Mouse (Mus musculus) megakaryocyte-erythroid progenitor cell, adult 5-6 weeks (primary cell): ENCODE measurements around the gene Dnajb12. TPM values are rescaled to one million over a fixed set of nuclear protein-coding genes. Genes with fewer than 3 reads are reported as not detected.

Experiments used
- ATAC-seq: replicated peaks from 2 replicates; pipeline ENCODE4 v1.8.0; 2016; ENCODE audit warnings: mild to moderate bottlenecking, inconsistent platforms; ENCODE audit not compliant: severe bottlenecking, poor library complexity, low FRiP score, low TSS enrichment
- total RNA-seq, 2 experiments: library from RNA; stranded (forward) in 1 of 2; stranded (reverse) in 1 of 2; fragments of 200-1000, 215-1000 nt in 1 of 2; fragments of >200 nt in 1 of 2; fragmentation: Nextera tagmentation in 1 of 2; gene quantifications; 2 replicates each; pipeline ENCODE4 v1.2.3; 2014 to 2017

Gene Dnajb12
- total RNA-seq, 2 experiments from 2014 or later, result 15.1 to 35.8 TPM

- peak; percentile 19; the same call in 1 of the 2 replicates for ATAC-seq
These were observed 13.6 kb downstream of the Dnajb12 start for GRCm38 (mm10) chr10:59892977-59893376.

- peak; percentile 54 for ATAC-seq
These were observed 15.2 kb downstream of the Dnajb12 start for GRCm38 (mm10) chr10:59894251-59895160.

- no peak for ATAC-seq
These were observed 16.3 kb downstream of the Dnajb12 start for GRCm38 (mm10) chr10:59895460-59896186.

GRCm38 (mm10) chr10:59896211-59896610 is 16.9 kb downstream of the Dnajb12 start:
- ATAC-seq, result no peak

GRCm38 (mm10) chr10:59896911-59897331 is 17.6 kb downstream of the Dnajb12 start:
- no peak for ATAC-seq

- ATAC-seq, result no peak
These were observed 18.2 kb downstream of the Dnajb12 start for GRCm38 (mm10) chr10:59897511-59897910.

GRCm38 (mm10) chr10:59898180-59898778 is 18.9 kb downstream of the Dnajb12 start:
- ATAC-seq, result no peak

- ATAC-seq, result peak; percentile 14; the same call in 1 of the 2 replicates
These were observed 19.6 kb downstream of the Dnajb12 start for GRCm38 (mm10) chr10:59898935-59899334.

- ATAC-seq, result peak; percentile 85
These were observed 20.2 kb downstream of the Dnajb12 start for GRCm38 (mm10) chr10:59899341-59900173.

GRCm38 (mm10) chr10:59900174-59900435 is 20.7 kb downstream of the Dnajb12 start:
- ATAC-seq, result no peak

GRCm38 (mm10) chr10:59900939-59901338 is 21.6 kb downstream of the Dnajb12 start:
- ATAC-seq, result no peak

- ATAC-seq, result no peak
These were observed 22.1 kb downstream of the Dnajb12 start for GRCm38 (mm10) chr10:59901463-59901862.

GRCm38 (mm10) chr10:59901986-59902605 is 22.7 kb downstream of the Dnajb12 start:
- no peak for ATAC-seq

- ATAC-seq, result no peak
These were observed 23.2 kb downstream of the Dnajb12 start for GRCm38 (mm10) chr10:59902606-59902990.

- no peak for ATAC-seq
These were observed 23.8 kb downstream of the Dnajb12 start for GRCm38 (mm10) chr10:59903170-59903569.

GRCm38 (mm10) chr10:59907080-59907609 is 27.8 kb downstream of the Dnajb12 start:
- ATAC-seq, result no peak

- peak; percentile 47 for ATAC-seq
These were observed 28.4 kb downstream of the Dnajb12 start for GRCm38 (mm10) chr10:59907695-59908299.

GRCm38 (mm10) chr10:59908776-59909315 is 29.5 kb downstream of the Dnajb12 start:
- 0 out of 2 replicates have a peak, but pooled peaks have one; percentile 5 for ATAC-seq
